Mouse (Mus musculus) heart, embryonic 11.5 days (tissue): ENCODE data around the gene Ssbp3. TPM values are rescaled to one million over a fixed set of nuclear protein-coding genes. Genes with fewer than 3 reads are reported as not detected.

Experiments
- ATAC-seq: fragments of 200-750 bp; cut with Nextera tagmentation; replicated peaks from 2 replicates; pipeline ENCODE4 v1.8.0; 2017; ENCODE audit warnings: moderate library complexity; ENCODE audit not compliant: insufficient number of reproducible peaks, low FRiP score, low TSS enrichment
- H3K27ac ChIP-seq: fragments of 300-500 bp; sonication (generic); 2 replicates; pipeline ENCODE4 v1.5.1; 2014; ENCODE audit warnings: mild to moderate bottlenecking, low read depth, low read length
- H3K27me3 ChIP-seq: fragments of 300-500 bp; sonication (generic); 2 replicates; pipeline ENCODE4 v1.6.1; 2014; ENCODE audit warnings: mild to moderate bottlenecking, low read length, mixed read lengths; ENCODE audit not compliant: control insufficient read depth, insufficient read depth
- H3K36me3 ChIP-seq: fragments of 300-500 bp; sonication (generic); 2 replicates; pipeline ENCODE4 v1.6.1; 2014; ENCODE audit warnings: mild to moderate bottlenecking, low read length, moderate library complexity, mixed read lengths; ENCODE audit not compliant: control insufficient read depth, insufficient read depth
- H3K4me1 ChIP-seq: fragments of 300-500 bp; sonication (generic); 2 replicates; pipeline ENCODE4 v1.6.1; 2014; ENCODE audit warnings: low read length; ENCODE audit not compliant: control insufficient read depth, insufficient read depth
- H3K4me2 ChIP-seq: fragments of 300-500 bp; sonication (generic); 2 replicates; pipeline ENCODE4 v1.6.1; 2014; ENCODE audit warnings: mild to moderate bottlenecking, moderate library complexity
- H3K4me3 ChIP-seq: fragments of 300-500 bp; sonication (generic); 2 replicates; pipeline ENCODE4 v1.5.1; 2014; ENCODE audit warnings: low read depth, low read length
- H3K9ac ChIP-seq: fragments of 300-500 bp; sonication (generic); 2 replicates; pipeline ENCODE4 v1.6.1; 2014; ENCODE audit warnings: mild to moderate bottlenecking, low read depth, low read length, moderate library complexity
- H3K9me3 ChIP-seq: fragments of 300-500 bp; sonication (generic); replicated peaks from 2 replicates; pipeline ENCODE4 v1.6.1; 2016; ENCODE audit warnings: low read length; ENCODE audit not compliant: control insufficient read depth
- WGBS: fragments of 180-500 bp; shearing (Covaris S2); extraction: QIAGEN DNeasy Blood & Tissue Kit; methylation state at CpG from one replicate; pipeline ENCODE4 v1.1.7; 2014; ENCODE audit not compliant: insufficient replicate concordance; 5-methylcytosine and 5-hydroxymethylcytosine counted together
- polyA plus RNA-seq: library from polyadenylated mRNA; unstranded; fragments of >200 nt; fragmentation: Nextera tagmentation; extraction: Ambion mirVana; gene quantifications from 2 replicates; pipeline ENCODE4 v1.2.1, GENCODE M21; 2014

The Ssbp3 gene
- polyA plus RNA-seq, 1 experiment from 2014 or later, result 63.4 TPM

GRCm38 (mm10) chr4:106960476-106960875 lies 50.0 kb downstream of the Ssbp3 start:
- Histone ChIP-seq H3K9me3 (no peaks in the 10 kb centered on the region), H3K4me1 (peaks cover 31% of the 10 kb centered on the region), H3K4me2 (no peak overlapping the region), H3K4me3 (no peak overlapping the region), H3K27me3 (no peaks in the 10 kb centered on the region), H3K27ac (no peak overlapping the region), H3K36me3 (no peaks in the 10 kb centered on the region), H3K9ac (no peak overlapping the region)
- ATAC-seq, result no peak
- 87% methylated on average over 2 of the region's 2 CpGs for WGBS

DNA sequence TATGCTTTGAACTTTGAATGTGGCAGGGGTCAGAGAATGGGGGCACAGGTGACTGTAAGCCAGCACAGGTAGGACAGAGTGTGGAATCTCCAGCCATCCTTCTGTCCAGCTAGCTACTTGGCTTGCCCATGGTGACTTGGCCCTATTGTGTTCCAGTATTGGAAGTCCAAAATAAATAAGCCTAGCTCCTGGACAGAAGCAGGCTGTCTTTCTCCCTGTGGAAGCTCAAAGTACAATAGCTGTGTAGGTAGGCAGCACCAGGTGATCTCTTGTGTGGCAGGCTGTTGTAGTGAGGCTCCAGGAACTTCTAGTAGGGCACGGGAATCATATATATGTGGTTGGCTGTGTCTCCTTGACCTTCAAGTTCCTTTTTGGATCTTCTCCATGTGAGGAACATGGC lies 50.8 kb downstream of the Ssbp3 start:
- Histone ChIP-seq H3K4me3 (no peak overlapping the region), H3K4me2 (no peak overlapping the region), H3K9me3 (no peaks in the 10 kb centered on the region), H3K36me3 (no peaks in the 10 kb centered on the region), H3K4me1 (peaks cover 24% of the 10 kb centered on the region), H3K27me3 (no peaks in the 10 kb centered on the region), H3K9ac (no peak overlapping the region), H3K27ac (no peak overlapping the region)
- WGBS, result 89% methylated on average over 1 of the region's 1 CpGs
- ATAC-seq, result no peak

GRCm38 (mm10) chr4:106964356-106964755 lies 53.9 kb downstream of the Ssbp3 start:
- WGBS, result 70% methylated on average over 9 of the region's 9 CpGs
- no peaks in the 10 kb centered on the region for H3K27me3 ChIP-seq
- H3K9ac ChIP-seq, result no peak overlapping the region
- H3K4me1 ChIP-seq, result peaks cover 33% of the 10 kb centered on the region
- no peaks in the 10 kb centered on the region for H3K36me3 ChIP-seq
- H3K9me3 ChIP-seq, result no peaks in the 10 kb centered on the region
- no peak overlapping the region for H3K4me3 ChIP-seq
- no peak overlapping the region for H3K27ac ChIP-seq
- H3K4me2 ChIP-seq, result no peak overlapping the region
- no peak for ATAC-seq

DNA sequence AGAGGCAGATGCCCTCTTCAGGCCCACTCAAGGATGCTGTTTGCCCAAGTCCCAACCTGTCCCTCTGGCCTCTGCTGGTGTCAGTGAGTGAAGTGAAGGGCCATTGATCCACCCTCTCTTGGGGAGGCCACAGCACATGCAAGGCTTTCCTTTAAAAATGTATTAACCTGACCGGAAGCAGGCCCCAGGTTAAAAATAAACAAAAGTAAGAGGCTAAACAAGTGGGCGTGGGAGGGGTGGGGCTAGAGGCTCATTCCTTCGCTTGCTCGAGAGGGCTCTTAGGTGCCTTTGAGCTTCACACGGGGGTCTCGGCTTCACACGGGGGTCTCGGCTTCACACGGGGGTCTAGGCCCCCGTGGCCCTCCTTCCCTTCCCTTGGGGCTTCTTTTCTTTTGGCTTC lies 54.5 kb downstream of the Ssbp3 start:
- Histone ChIP-seq H3K27ac (no peak overlapping the region), H3K27me3 (no peaks in the 10 kb centered on the region), H3K4me1 (peaks cover 35% of the 10 kb centered on the region), H3K9ac (no peak overlapping the region), H3K4me2 (no peak overlapping the region), H3K36me3 (no peaks in the 10 kb centered on the region), H3K4me3 (no peak overlapping the region), H3K9me3 (no peaks in the 10 kb centered on the region)
- WGBS, result 74% methylated on average over 10 of the region's 10 CpGs
- no peak for ATAC-seq

DNA sequence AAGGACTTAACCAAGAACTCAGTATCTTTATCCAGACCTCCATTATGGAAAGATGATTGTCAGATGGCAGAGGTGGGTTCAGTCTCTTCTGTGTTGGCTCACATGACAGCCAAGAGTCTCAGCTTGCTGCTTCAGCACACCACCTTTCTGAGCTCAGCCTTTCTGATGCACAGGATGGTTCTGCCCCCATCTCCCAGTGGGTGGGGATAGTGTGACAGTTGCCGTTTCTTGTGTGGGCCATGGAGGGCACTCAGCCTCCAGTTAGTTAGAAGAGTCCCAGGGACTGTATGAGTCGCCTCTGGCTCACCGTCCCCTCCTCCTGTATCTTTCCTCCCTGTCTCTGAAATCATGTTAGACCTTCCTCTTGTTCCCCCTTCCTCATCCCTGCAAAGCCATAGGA lies 55.9 kb downstream of the Ssbp3 start:
- H3K4me1 ChIP-seq, result peaks cover 43% of the 10 kb centered on the region
- H3K4me2 ChIP-seq, result no peak overlapping the region
- H3K27me3 ChIP-seq, result no peaks in the 10 kb centered on the region
- no peak overlapping the region for H3K9ac ChIP-seq
- WGBS, result 51% methylated on average over 3 of the region's 3 CpGs
- H3K4me3 ChIP-seq, result no peak overlapping the region
- no peaks in the 10 kb centered on the region for H3K36me3 ChIP-seq
- no peaks in the 10 kb centered on the region for H3K9me3 ChIP-seq
- no peak for ATAC-seq
- no peak overlapping the region for H3K27ac ChIP-seq

- H3K27me3 ChIP-seq, result no peaks in the 10 kb centered on the region
- 65% methylated on average over 8 of the region's 8 CpGs for WGBS
- no peak for ATAC-seq
- no peaks in the 10 kb centered on the region for H3K36me3 ChIP-seq
- peaks cover 57% of the 10 kb centered on the region for H3K4me1 ChIP-seq
- H3K27ac ChIP-seq, result peak overlapping the region; percentile 54
- no peak overlapping the region for H3K9ac ChIP-seq
- no peak overlapping the region for H3K4me3 ChIP-seq
- no peaks in the 10 kb centered on the region for H3K9me3 ChIP-seq
- H3K4me2 ChIP-seq, result no peak overlapping the region
Observed at GRCm38 (mm10) chr4:106968910-106969309, 58.4 kb downstream of the Ssbp3 start.

DNA sequence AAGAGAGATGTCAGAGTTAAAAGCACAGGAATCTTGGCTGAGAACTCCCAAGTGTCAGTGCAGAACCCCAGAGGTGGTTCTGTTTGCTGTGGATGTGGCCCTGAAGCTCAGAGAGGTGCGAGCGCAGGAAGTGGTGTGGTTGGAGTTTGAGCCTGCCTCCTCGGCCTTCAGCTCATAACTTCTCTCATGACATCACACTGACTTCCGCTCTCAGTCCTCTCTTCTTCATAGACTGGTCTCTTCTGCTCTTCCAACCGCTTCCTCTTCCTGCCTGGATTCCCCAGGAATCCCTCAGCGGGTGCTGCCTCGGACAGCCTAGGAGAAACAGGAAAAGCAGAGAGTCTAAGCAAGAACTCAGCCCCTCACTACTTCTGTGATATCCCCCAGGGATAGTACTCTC lies 60.3 kb downstream of the Ssbp3 start:
- H3K4me2 ChIP-seq, result no peak overlapping the region
- peaks cover 54% of the 10 kb centered on the region for H3K4me1 ChIP-seq
- WGBS, result 66% methylated on average over 7 of the region's 7 CpGs
- no peak overlapping the region for H3K4me3 ChIP-seq
- H3K27ac ChIP-seq, result no peak overlapping the region
- H3K27me3 ChIP-seq, result no peaks in the 10 kb centered on the region
- no peaks in the 10 kb centered on the region for H3K36me3 ChIP-seq
- no peak for ATAC-seq
- H3K9me3 ChIP-seq, result no peaks in the 10 kb centered on the region
- H3K9ac ChIP-seq, result no peak overlapping the region

DNA sequence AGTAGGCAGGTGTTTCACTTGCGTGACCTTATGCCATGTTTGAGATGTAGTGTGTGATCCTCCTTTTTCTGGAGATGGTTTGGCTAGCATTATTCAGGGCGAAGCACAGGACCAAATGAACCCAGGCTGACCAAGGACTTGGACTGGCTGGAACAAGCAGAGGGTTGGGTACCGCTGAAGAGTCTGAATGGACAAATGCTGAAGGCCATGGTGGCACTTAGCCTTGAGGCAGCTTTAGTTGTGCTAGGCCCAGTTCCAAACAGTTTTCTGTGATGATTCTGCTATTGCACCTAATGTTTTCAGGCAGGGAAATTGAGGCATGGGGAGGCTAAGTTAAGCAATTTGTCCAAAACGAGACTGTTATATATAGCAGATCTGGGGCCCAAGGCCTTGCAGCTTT lies 61.6 kb downstream of the Ssbp3 start:
- Histone ChIP-seq H3K4me2 (no peak overlapping the region), H3K4me1 (peaks cover 56% of the 10 kb centered on the region), H3K4me3 (no peak overlapping the region), H3K36me3 (no peaks in the 10 kb centered on the region), H3K9me3 (no peaks in the 10 kb centered on the region), H3K9ac (no peak overlapping the region), H3K27me3 (no peaks in the 10 kb centered on the region), H3K27ac (no peak overlapping the region)
- 91% methylated on average over 4 of the region's 4 CpGs for WGBS
- no peak for ATAC-seq

DNA sequence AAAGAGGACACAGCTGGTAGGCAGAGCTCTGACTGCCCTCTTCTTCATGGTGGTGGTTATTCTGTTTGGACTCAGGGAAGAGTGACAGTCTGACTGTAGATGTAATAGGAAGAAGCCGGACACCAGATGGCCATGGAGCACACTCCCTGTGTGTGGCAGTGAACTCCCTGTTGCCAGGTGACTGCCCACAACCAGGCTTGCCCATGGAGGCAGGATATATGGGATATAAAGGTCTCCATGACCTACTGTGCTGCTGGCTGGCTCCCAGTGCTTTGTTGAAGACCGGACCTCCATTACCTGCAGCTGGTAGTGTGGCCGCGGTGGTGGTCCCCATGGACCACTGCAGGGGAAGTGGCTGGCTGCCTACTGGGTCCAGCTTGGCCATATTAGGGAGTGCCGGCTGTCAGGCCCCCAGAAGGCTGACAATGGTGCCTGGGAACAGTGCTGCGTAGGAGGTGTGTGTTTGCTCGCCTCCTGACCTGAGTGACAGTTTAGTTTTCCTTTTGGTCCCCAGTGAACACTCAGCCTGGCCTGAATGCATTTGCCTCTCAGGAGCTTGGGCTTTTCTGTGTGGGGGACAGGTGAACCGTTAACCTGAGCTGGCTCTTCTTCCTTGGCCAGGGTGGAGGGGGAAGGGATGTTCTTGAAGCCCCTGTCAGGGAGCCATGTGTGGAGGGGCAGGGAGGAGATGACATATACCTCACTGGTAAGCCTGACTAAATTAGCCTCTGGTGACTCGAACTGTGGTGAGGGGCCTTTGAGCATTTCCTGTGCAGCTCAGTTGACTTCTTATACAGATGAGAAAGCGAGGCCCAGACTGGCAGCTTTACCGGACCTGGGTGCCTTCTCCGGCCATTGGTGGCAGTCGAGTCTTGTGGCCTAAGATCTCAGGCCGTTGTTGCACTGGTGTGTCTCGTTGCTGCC lies 62.2 kb downstream of the Ssbp3 start:
- WGBS, result 72% methylated on average over 15 of the region's 15 CpGs
- Histone ChIP-seq H3K27ac (no peak overlapping the region), H3K27me3 (no peaks in the 10 kb centered on the region), H3K4me1 (peaks cover 61% of the 10 kb centered on the region), H3K9me3 (no peaks in the 10 kb centered on the region), H3K9ac (no peak overlapping the region), H3K4me3 (no peak overlapping the region), H3K36me3 (no peaks in the 10 kb centered on the region), H3K4me2 (no peak overlapping the region)
- ATAC-seq, result no peak
